Comparison of ENCODE assay signal across 27 mouse cellular contexts in the genomic region with DNA sequence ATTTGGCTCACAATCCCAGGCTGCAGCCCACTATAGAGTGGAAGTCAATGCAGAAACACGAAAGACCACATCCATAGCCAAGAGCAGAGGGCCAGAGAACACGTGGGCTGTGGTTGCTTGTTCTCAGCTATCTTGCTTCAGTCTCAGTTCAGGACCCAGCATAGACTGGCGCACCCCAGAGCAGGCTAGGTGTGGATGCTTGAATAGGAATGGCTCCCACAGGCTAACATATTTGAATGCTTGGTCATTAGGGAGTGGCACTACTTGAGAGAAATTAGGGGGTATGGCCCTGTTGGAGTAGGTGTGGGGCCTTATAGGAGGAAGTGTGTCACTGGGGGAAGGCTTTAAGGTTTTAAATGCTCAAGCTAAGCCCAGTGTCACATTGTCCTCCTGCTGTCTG.
DNase-seq lines count a peak whose midpoint lies in the region; ATAC-seq lines count a peak whose summit lies in the region.
"Had no signal": no experiment of that assay in that cellular context is flagged by ENCODE, and none has a peak within 500 bp of the region (broad histone marks: within the 10 kb centered on the region; RNA-seq: fewer than 3 reads in every experiment).

No protein-coding gene starts in this region.

- no peak for ATAC-seq in midbrain, embryonic 15.5 days (replicated peaks)
- no peak for ATAC-seq in midbrain, embryonic 11.5 days (ENCODE audit: low FRiP score)
- 0 out of 2 replicates have a peak, but pooled peaks have one; percentile 7 for ATAC-seq in stomach, embryonic 14.5 days (ENCODE audit: insufficient number of reproducible peaks, insufficient read depth, low FRiP score, low read depth)
- ATAC-seq in kidney, embryonic 14.5 days (ENCODE audit: low FRiP score, low TSS enrichment) = no peak
- ATAC-seq in megakaryocyte progenitor cell, adult 5-6 weeks (replicated peaks; ENCODE audit: poor library complexity) = no peak

- no peak for DNase-seq in heart, embryonic 10.5 days (ENCODE audit: low spot score)
- no peak for DNase-seq in heart, postnatal 14 days
- DNase-seq in midbrain, embryonic 11.5 days (ENCODE audit: low spot score, missing footprints) = no peak
- DNase-seq in R1 (ENCODE audit: low read depth, low spot score) = peak; percentile 51
- DNase-seq: adrenal gland, postnatal 25 days; cerebellum, adult 18-20 months; cerebellum, postnatal 10 days; gastrocnemius, postnatal 36 days; heart, adult 18-20 months; kidney, adult 8-10 months; kidney, postnatal 14 days; layer of hippocampus, adult 9-11 months; liver, embryonic 13.5 days; lung, adult 2 months; retina, postnatal 1 day; right cerebral cortex, postnatal 14 days; thymus, adult 2 months; thymus, postnatal 36 days had no signal

- 72% methylated on average over 3 of the region's 3 CpGs for whole genome bisulfite sequencing in heart, embryonic 10.5 days
- 81% methylated on average over 3 of the region's 3 CpGs for whole genome bisulfite sequencing in midbrain, embryonic 15.5 days
- WGBS in midbrain, embryonic 11.5 days = 84% methylated on average over 3 of the region's 3 CpGs
- 77% methylated on average over 3 of the region's 3 CpGs for WGBS in stomach, embryonic 14.5 days
- WGBS in kidney, embryonic 14.5 days = 81% methylated on average over 3 of the region's 3 CpGs

- H3K36me3 ChIP-seq in heart, embryonic 10.5 days = peaks cover 3% of the 10 kb centered on the region; the same call in 1 of the 2 replicates
- no peaks in the 10 kb centered on the region for H3K36me3 ChIP-seq in midbrain, embryonic 15.5 days (replicated peaks)
- H3K36me3 ChIP-seq in midbrain, embryonic 11.5 days (ENCODE audit: control insufficient read depth, insufficient read depth, low read length) = no peaks in the 10 kb centered on the region
- H3K36me3 ChIP-seq in stomach, embryonic 14.5 days (ENCODE audit: control insufficient read depth, insufficient read depth, low read length) = no peaks in the 10 kb centered on the region; the same call in 1 of the 2 replicates
- H3K36me3 ChIP-seq in kidney, embryonic 14.5 days (ENCODE audit: control insufficient read depth, insufficient read depth, low read length) = no peaks in the 10 kb centered on the region; the same call in 1 of the 2 replicates
- H3K36me3 ChIP-seq: liver, embryonic 13.5 days had no signal

- no peak overlapping the region for H3K4me3 ChIP-seq in heart, embryonic 10.5 days
- no peak overlapping the region for H3K4me3 ChIP-seq in midbrain, embryonic 15.5 days
- H3K4me3 ChIP-seq in midbrain, embryonic 11.5 days (ENCODE audit: low read depth, low read length) = no peak overlapping the region
- H3K4me3 ChIP-seq in stomach, embryonic 14.5 days (ENCODE audit: low read depth, low read length) = no peak overlapping the region
- no peak overlapping the region for H3K4me3 ChIP-seq in kidney, embryonic 14.5 days (ENCODE audit: low read length)
- H3K4me3 ChIP-seq: heart, embryonic 12.5 days; hindbrain, embryonic 15.5 days; limb, embryonic 15.5 days; liver, embryonic 13.5 days; megakaryocyte, embryonic 14.5 days had no signal

- H3K27me3 ChIP-seq in heart, embryonic 10.5 days (ENCODE audit: insufficient read depth, poor library complexity, severe bottlenecking) = no peaks in the 10 kb centered on the region
- no peaks in the 10 kb centered on the region for H3K27me3 ChIP-seq in midbrain, embryonic 15.5 days (replicated peaks)
- no peaks in the 10 kb centered on the region for H3K27me3 ChIP-seq in midbrain, embryonic 11.5 days (ENCODE audit: control insufficient read depth, insufficient read depth, low read length)
- no peaks in the 10 kb centered on the region for H3K27me3 ChIP-seq in stomach, embryonic 14.5 days (ENCODE audit: control insufficient read depth, insufficient read depth, low read length)
- no peaks in the 10 kb centered on the region for H3K27me3 ChIP-seq in kidney, embryonic 14.5 days (ENCODE audit: control insufficient read depth, insufficient read depth, low read length)
- H3K27me3 ChIP-seq: heart, embryonic 12.5 days; hindbrain, embryonic 15.5 days; limb, embryonic 15.5 days; liver, embryonic 13.5 days; megakaryocyte, embryonic 14.5 days; Patski had no signal

- H3K9me3 ChIP-seq in heart, embryonic 10.5 days = no peaks in the 10 kb centered on the region
- H3K9me3 ChIP-seq in midbrain, embryonic 15.5 days = no peaks in the 10 kb centered on the region
- H3K9me3 ChIP-seq in midbrain, embryonic 11.5 days (ENCODE audit: control insufficient read depth, low read length) = no peaks in the 10 kb centered on the region
- no peaks in the 10 kb centered on the region for H3K9me3 ChIP-seq in stomach, embryonic 14.5 days (ENCODE audit: control insufficient read depth, low read depth, low read length)
- H3K9me3 ChIP-seq in kidney, embryonic 14.5 days (ENCODE audit: control insufficient read depth, low read length) = no peaks in the 10 kb centered on the region
- H3K9me3 ChIP-seq: heart, embryonic 12.5 days; hindbrain, embryonic 15.5 days; limb, embryonic 15.5 days; liver, embryonic 13.5 days; megakaryocyte, embryonic 14.5 days had no signal

- H3K4me2 ChIP-seq in midbrain, embryonic 15.5 days = no peak overlapping the region
- H3K4me2 ChIP-seq in midbrain, embryonic 11.5 days = no peak overlapping the region
- H3K4me2 ChIP-seq in stomach, embryonic 14.5 days (replicated peaks; ENCODE audit: low read depth, low read length) = no peak overlapping the region
- H3K4me2 ChIP-seq in kidney, embryonic 14.5 days (replicated peaks; ENCODE audit: low read depth, low read length) = no peak overlapping the region
- H3K4me2 ChIP-seq: heart, embryonic 12.5 days; hindbrain, embryonic 15.5 days; limb, embryonic 15.5 days; liver, embryonic 13.5 days had no signal

- peaks cover 23% of the 10 kb centered on the region for H3K4me1 ChIP-seq in heart, embryonic 10.5 days
- peaks cover 11% of the 10 kb centered on the region for H3K4me1 ChIP-seq in midbrain, embryonic 15.5 days
- H3K4me1 ChIP-seq in midbrain, embryonic 11.5 days (ENCODE audit: control insufficient read depth, insufficient read depth, low read length) = peaks cover 6% of the 10 kb centered on the region
- H3K4me1 ChIP-seq in stomach, embryonic 14.5 days (ENCODE audit: control insufficient read depth, insufficient read depth, low read length) = peaks cover 8% of the 10 kb centered on the region; the same call in 1 of the 2 replicates
- peaks cover 7% of the 10 kb centered on the region; the same call in 1 of the 2 replicates for H3K4me1 ChIP-seq in kidney, embryonic 14.5 days (ENCODE audit: control insufficient read depth, insufficient read depth, low read length)
- H3K4me1 ChIP-seq: megakaryocyte, embryonic 14.5 days had no signal

- intact Hi-C loops in heart, postnatal 14 days (cut with DNase I) = loop anchor here (1.0 to 5.0 kb wide), 3 partner anchors 62 to 116 kb away; a partner anchor contains a TSS

- H3K27ac ChIP-seq in heart, embryonic 10.5 days = 0 out of 2 replicates have a peak overlapping the region, but pooled peaks have one; percentile 16
- H3K27ac ChIP-seq in midbrain, embryonic 15.5 days = 0 out of 2 replicates have a peak overlapping the region, but pooled peaks have one; percentile 16
- H3K27ac ChIP-seq in midbrain, embryonic 11.5 days (ENCODE audit: low read depth, low read length) = no peak overlapping the region
- no peak overlapping the region; the same call in 1 of the 2 replicates for H3K27ac ChIP-seq in stomach, embryonic 14.5 days (ENCODE audit: low read length)
- no peak overlapping the region for H3K27ac ChIP-seq in kidney, embryonic 14.5 days (ENCODE audit: low read depth, low read length)
- H3K27ac ChIP-seq: limb, embryonic 15.5 days; liver, embryonic 13.5 days had no signal

- H3K9ac ChIP-seq in midbrain, embryonic 15.5 days = no peak overlapping the region
- H3K9ac ChIP-seq in midbrain, embryonic 11.5 days (ENCODE audit: low read length) = no peak overlapping the region
- H3K9ac ChIP-seq in stomach, embryonic 14.5 days (replicated peaks; ENCODE audit: low read depth, low read length) = no peak overlapping the region
- H3K9ac ChIP-seq in kidney, embryonic 14.5 days (ENCODE audit: low read depth, low read length) = no peak overlapping the region
- H3K9ac ChIP-seq: heart, embryonic 12.5 days; limb, embryonic 15.5 days; liver, embryonic 13.5 days had no signal

Comparison
In these comparisons a context has a peak if more than half of its experiments do, and no peak if none do; other contexts are left out.
1. H3K27ac ChIP-seq: peak in heart, embryonic 10.5 days (single experiment) and midbrain, embryonic 15.5 days (single experiment); none in midbrain, embryonic 11.5 days (single experiment), stomach, embryonic 14.5 days (single experiment) and kidney, embryonic 14.5 days (single experiment).